Mouse (Mus musculus) thymus, postnatal 36 days (tissue): ENCODE measurements around the gene Pou1f1.

Source experiments
- DNase-seq, 2 experiments: peaks; one replicate each; pipeline ENCODE4 v3.0.0; 2022; ENCODE audit warnings: mixed read lengths in 2 of 2

The Pou1f1 gene

GRCm38 (mm10) chr16:65520211-65520610 lies at the start of gene Pou1f1:
Gene Pou1f1 (plus strand): TSS chr16:65520511.
- DNase-seq, result no peak

GRCm38 (mm10) chr16:65470650-65471049 lies 49.7 kb upstream of the Pou1f1 start:
- DNase-seq, result no peak

DNA sequence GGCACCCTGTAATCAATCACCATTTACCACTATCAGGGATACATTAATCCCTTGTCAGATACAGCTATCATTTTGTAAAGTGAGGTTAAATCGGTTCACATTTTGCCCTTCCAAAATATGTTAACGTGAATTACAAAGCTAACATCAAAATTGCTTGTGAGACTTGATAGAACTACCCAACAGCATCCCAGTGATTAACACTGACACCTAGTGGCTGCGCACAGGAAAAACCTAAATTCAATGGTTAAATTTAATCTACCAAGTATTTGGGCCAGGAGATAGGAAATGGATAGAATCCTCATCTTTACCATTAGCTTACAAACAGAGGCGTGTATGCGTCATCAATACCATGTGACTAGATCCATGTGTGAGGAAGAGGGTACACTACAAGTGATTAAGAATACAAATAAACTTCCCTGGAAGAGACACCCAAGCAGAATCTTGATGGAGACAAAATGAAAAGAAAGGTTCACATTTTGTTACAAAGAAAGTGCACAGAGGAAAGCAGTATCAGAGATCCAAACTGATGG lies 47.8 kb upstream of the Pou1f1 start:
- no peak for DNase-seq

DNA sequence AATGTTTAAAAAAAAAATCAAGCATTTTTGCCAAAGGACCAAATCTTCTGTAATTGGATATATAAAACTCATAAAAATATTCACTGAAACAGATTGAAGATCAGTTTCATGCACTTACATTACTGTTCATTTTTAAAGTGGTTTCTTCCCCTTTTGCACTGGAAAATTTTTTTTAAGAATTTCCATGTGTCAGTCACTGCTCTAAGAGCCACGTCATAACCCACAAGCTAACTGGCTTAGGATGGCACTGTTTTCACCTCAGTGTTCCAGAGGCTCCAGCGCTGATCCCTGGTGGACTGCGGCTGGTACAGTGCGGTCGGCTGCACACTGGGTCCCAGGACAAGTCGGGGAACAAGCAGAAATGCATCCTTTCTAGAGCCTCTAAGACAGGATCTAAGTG lies 34.6 kb upstream of the Pou1f1 start:
- DNase-seq, result no peak

DNA sequence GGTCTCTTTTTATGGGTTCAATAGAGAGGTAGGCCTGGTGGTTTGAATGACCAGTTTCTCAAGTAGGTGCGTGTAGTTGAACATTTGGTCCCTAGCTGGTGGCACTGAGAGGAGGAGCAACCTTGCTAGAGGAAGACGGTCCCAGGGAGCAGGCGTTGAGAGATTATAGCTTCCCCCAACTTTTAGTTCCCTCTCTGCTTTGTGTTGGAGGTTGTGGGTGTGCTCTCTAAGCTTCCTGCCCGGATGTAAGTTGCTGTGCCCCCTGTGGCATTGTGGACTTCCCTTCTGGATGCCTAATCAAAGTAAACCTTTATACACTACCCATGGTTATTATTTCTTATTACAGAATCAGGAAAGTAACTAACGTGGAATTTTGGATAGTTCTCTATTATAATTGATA lies 24.3 kb upstream of the Pou1f1 start:
- DNase-seq, result no peak

GRCm38 (mm10) chr16:65497049-65497448 lies 23.3 kb upstream of the Pou1f1 start:
- no peak for DNase-seq

DNA sequence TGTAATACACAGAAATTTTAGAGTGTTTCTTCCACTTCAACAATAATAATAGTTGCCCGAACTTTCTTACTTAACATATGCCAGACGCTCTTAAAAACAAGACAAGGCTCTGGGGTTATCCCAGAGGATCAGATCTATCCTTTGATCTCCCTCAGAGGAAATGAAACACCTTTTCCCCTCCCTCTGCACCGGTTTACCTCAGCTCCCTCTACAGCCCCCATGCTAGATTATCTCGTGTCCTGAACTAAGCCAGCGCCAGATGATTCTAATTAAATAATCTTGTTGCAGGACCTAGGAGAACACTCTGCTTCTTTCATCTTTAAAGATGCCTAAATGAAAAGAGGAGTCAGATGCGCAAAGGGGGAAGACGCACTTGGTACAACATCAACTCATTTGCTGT lies 6.1 kb upstream of the Pou1f1 start:
- DNase-seq, result no peak

GRCm38 (mm10) chr16:65526004-65526403 lies 5.7 kb downstream of the Pou1f1 start:
- DNase-seq, result no peak

GRCm38 (mm10) chr16:65526695-65527094 lies 6.4 kb downstream of the Pou1f1 start:
- no peak for DNase-seq

DNA sequence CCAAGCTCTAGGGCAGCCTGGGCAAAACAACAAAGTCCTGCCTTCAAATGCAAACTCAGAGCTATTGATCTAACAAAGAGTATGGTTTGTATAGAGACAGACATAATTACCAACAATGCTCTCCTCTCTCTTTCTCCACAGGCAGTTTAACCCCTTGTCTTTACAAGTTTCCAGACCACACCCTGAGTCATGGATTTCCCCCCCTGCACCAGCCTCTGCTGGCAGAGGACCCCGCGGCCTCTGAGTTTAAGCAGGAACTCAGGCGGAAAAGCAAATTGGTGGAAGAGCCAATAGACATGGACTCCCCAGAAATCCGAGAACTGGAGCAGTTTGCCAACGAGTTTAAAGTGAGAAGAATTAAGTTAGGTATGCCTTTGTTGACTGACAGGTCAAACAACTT lies 9.3 kb downstream of the Pou1f1 start:
- no peak for DNase-seq

GRCm38 (mm10) chr16:65531663-65532062 lies 11.4 kb downstream of the Pou1f1 start:
- DNase-seq, result no peak

GRCm38 (mm10) chr16:65533315-65533999 lies 13.1 kb downstream of the Pou1f1 start:
- DNase-seq, result peak in 1 of 2 experiments; percentile 11

DNA sequence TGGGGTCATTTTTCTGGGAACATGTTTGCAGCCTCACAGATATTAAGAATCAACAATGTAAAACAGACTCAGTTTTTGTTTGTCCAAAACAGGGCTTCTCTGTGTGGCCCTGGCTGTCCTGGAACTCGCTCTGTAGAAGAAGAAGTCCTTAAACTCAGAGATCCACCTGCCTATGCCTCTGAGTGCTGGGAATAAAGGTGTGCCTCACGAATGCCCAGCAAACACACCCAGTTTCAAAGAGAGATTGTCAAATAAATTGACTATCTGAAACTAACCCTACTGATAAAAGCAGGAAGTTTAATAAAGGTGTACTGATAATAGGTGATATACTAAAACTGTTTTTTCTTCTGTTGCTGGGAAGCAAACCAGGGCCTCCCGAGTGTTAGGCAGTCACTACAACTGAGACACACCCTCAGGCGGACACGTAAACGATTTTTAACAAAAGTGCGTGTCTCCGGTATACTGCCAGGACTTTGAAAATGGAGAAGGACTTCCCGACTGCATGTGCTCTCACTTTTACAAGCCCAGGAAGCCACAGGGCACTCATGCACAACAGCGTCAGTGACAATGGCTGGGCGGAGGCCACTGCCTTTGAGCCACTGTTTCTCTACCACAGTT lies 23.5 kb downstream of the Pou1f1 start:
- DNase-seq, result no peak

DNA sequence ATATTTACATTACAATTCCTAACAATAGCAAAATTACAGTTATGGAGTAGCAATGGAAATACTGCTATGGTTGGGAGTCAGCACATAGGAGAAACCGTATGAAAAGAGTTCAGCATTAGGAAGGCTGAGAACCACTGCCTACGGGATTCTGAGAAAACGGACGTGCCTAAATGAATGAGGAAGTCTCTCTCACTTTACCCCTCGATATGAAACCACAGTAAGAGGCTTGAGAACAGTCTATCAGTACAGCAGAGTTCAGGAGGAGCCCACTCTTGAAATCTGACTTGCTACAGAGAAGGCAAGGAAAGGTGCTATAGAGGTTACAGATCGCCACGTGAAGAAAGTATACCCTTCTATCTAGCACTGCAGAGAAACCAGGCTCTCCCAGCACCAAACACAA lies 28.6 kb downstream of the Pou1f1 start:
- DNase-seq, result no peak

DNA sequence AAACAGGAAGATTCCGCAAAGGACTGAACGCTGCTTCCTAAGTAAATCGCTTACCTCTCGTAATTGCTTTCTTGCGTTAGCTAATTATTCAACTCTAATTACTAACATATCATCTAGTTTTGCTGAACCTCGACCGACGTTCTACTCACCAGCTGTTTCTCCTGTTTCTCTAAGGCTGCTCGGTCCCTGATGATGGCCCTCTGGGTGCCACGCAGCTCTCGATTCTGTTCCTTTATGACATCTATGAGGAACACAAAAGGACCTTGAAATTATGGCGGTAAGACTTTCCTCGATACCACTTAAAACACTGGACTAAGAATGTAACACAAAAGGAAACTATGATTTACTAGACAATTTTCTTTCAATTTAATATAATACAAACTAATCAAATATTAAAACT lies 30.5 kb downstream of the Pou1f1 start:
- no peak for DNase-seq

- no peak for DNase-seq
These were observed 34.0 kb downstream of the Pou1f1 start for GRCm38 (mm10) chr16:65554267-65554666.

- DNase-seq, result no peak
These were observed 37.1 kb downstream of the Pou1f1 start for GRCm38 (mm10) chr16:65557369-65557768.

DNA sequence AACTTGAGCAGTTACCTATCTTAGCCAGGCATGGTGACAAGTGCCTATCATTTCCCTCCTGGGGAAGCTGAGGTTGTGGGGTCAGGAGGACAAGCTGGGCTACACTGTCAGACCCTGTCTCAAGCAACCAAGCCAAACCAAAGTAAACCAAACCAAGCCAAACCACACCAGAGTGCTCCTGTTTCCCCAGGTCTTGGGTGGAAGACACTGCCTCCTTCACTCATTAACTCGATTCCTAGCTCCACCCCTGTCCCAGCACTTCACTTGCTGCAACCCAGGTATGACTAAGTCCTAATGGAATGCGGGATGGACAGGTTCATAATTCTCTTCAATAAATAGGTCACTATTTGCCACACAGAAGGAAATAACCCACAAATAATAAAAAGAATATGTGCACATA lies 39.3 kb downstream of the Pou1f1 start:
- no peak for DNase-seq

DNA sequence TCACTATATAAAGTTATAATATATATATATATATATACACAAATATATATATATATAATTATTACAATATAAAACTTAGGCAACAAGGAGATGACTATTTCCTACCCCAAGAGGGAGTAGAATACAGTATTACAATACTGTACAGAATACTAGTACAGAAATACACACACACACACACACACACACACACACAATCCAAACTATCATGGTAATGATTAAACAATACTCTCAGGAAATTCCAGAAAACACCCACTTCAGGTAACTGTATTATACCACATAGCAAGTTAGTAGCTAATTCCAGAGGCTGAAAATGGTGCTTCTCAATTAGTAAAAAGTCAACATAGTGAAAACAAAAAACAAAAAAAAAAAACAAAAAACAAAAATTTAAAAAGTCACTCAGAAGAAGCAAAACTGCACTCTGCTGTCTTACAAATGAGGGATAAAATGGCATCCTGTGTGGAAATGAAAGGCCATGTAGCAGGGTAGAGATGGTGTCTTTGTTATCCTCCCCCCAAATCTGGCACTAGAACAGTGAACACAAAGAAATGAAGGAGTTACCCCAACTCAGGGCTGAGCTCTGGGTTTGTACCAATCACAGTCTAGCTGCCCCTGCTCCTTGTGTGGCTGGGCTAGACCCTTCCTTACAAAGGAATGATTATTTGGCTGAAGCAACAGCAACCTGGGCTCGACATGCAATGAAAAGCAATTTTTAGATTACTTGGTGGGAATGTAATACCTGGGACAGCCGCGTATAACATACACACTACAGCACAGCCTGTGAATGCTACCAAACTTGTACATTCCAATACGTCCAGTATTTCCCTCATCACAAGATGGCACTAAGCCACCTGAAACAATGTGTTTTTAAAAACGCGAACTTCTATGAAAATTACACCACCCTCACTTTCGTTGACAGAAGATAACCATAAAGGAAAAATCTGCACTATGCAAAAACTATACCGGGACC lies 41.0 kb downstream of the Pou1f1 start:
- DNase-seq, result no peak

DNA sequence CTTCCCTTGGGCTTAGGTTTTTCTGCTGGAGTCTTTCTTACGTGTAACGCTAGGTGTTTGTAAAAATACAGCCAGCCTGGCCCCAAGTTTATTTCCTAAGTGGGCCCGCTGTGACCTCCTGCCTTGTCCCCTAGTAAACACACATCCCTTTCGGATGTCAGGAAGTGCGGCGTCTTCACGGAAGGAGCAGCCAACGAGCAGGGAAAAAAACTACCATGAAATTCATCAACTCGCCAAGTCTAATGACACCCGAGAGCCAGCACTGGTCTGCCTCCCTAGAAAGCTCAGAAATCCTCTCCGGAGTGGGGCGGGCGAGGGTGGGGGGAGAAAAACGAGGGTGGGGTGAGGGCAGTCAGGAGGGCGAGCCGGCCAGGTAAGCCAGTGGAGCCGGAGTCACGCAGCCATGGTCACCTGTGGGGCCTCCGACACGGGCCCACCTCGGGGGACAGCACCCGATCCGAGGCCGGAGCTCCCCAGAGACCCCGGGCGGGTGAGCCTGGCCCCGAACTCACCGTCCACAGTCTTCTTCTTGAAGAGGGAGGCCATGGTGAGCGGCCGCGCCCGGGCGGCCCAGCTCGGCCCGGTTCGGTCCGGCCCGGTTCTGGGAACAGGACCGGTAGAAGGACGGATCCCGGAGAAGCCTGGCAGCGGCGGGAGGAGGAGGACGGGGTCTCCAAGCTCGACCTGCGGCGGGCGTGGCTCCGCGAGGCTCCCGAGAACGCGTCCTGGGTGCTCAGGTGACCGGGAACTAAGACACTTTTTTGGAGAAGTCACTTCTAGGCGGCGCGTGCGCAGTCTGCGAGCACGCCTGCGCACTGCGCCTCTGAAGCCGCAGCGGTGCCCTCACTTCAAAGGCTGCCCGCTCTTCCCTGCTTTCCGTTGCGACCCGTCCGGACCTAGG lies 41.9 kb downstream of the Pou1f1 start, which contains the start of gene Chmp2b:
TSS of gene Chmp2b (minus strand) at position 764 of the 901 bp plus-strand sequence.
- peak; percentile 80 to 87 for DNase-seq

GRCm38 (mm10) chr16:65562864-65563206 lies 42.5 kb downstream of the Pou1f1 start:
- no peak for DNase-seq

DNA sequence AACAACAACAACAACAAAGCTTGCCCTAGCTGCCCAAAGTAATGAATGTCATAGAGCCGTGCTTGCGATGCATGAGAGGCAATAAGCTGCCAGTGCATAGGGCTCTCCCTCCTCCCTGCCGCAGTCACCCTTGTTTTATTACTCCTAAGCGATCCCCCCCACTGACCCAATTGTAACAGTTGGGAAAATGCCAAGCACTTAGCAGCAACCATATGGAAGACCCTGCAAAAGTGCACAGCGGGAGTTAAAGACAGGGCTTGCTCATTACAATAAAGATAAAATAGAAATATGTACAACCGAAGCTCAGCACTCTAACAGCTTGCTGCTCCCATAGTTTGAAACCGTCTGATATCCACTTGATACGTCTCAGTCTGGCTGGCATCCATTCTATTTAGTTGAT lies 44.0 kb downstream of the Pou1f1 start:
- DNase-seq, result no peak
